Mouse (Mus musculus): ENCODE measurements at regions not wholly inside any gene's neighbourhood (a gene's known extent, or its start where the extent isn't known, plus 50 kb on each side); places are given as distances from the start of the nearest gene placed in this dataset.
"Not testable (repeated sequence)": the region's sequence is repeated elsewhere in the genome, so short reads cannot be mapped to it uniquely, and the experiment has no call there.

DNA sequence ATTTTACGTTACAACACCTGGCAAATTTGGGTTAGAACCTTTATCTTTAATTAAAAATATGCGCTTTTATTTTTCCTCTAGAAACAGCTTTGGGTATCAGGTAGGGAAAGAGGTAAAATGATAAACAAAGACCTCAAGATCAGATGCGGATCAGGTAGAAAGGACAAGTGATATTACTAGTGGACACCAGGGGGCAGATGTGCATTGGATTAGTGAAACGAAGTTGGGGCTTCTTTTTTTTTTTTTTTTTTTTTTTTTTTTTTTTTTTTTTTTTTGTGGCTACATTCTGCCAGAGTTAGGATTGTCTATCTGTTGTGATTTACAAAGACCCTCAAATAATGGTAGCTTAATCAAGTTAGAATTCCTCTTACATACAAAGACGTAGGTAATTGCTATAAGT, 153.8 kb downstream of the Cd109 start:
- in situ Hi-C loops (cut with MboI; ENCODE audit: low pct_unique_long_range_greater_than_20kb in 1 of 2, low sequenced_read_pairs in 2 of 2, unreplicated experiment in 1 of 2) = no loop called here

GRCm38 (mm10) chr9:78773936-78774335, 158.6 kb downstream of the Cd109 start:
- in situ Hi-C loops (cut with MboI; ENCODE audit: low pct_unique_long_range_greater_than_20kb in 1 of 2, low sequenced_read_pairs in 2 of 2, unreplicated experiment in 1 of 2) = loop anchor here in 1 of 2 experiments (10.0 kb wide), 1 partner anchor 941 kb away; the partner anchor contains the start of gene Col12a1

DNA sequence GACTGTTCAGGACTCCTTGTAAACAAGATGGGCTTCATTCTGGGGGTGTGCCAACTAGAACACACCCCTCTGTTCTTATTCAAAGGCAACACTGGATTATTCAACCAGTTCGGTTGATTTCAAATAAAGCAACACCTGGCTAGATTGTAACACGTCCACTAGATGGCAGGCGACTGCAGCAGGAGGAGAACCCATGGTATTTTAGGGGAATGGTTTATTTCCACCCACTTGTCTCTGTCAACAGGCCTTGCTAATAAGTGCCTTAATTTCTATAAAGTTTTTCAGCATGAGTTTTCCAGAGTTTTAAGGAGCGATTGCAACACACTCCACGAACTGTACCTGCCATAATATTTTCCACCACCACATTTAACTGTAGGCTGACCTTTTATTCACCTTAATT, 160.1 kb downstream of the Cd109 start:
- in situ Hi-C loops (cut with MboI; ENCODE audit: low pct_unique_long_range_greater_than_20kb in 1 of 2, low sequenced_read_pairs in 2 of 2, unreplicated experiment in 1 of 2) = loop anchor here in 1 of 2 experiments (10.0 kb wide), 1 partner anchor 939 kb away; the partner anchor contains the start of gene Col12a1

DNA sequence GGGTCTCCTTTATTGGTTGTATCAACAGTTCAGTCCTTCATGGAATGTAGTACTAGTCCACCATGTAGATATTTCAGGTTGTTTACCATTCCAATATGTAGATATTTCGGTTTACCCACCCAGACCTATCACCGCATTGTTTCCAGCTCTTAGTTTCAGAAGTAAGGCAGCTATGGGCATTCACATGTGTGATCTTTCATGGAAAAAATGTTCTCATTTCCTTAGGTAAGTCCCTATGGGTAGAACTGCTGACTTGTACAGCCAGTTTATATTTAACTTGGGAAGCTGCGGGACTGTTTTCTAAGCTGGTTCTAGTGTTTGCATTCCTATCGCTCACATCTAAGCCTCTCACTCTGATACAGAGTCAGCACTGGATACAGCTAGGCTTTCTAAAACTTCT, 165.2 kb downstream of the Cd109 start:
- in situ Hi-C loops (cut with MboI; ENCODE audit: low pct_unique_long_range_greater_than_20kb in 1 of 2, low sequenced_read_pairs in 2 of 2, unreplicated experiment in 1 of 2) = loop anchor here in 1 of 2 experiments (5.0 kb wide), 1 partner anchor 942 kb away; no protein-coding TSS in a partner anchor

DNA sequence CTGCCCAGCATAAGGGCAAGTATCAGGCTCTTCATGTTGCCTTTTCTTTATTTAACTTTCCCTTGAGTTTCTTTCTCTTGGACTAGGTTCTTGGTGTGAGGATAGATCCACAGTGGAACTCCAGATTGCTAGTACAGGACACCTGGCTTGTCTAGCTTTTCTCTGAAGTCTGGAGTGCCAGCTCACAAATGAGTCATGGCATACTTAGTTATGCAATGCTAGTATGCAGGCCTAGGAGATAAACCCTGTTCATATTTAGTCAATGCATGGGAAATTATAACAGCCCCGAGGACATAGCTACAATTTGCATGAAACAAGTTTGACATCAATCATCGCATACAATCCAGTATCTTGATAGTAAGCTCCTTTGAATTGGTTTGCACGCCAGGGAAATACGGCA, 167.0 kb downstream of the Cd109 start:
- in situ Hi-C loops (cut with MboI; ENCODE audit: low pct_unique_long_range_greater_than_20kb in 1 of 2, low sequenced_read_pairs in 2 of 2, unreplicated experiment in 1 of 2) = loop anchor here in 1 of 2 experiments (5.0 kb wide), 1 partner anchor 940 kb away; no protein-coding TSS in a partner anchor

DNA sequence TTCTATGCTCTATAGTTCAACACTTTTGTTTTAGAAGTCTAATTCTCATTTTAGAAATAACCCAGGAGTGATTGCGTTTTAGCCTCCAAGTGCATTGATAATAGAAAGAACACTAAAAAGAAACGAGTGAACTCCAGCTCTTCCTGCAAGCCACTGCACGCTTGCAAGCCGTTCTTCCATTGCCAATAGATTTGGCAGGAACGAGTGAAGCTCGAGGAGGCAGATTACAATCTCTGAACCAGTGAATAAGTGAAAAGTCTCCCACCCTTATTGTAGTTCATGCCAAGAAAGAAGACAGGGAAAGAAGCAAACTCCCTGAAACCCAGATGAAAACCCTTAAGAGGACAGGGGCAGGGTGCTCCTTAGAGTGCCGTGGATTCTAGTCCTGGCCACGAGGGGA, 167.5 kb downstream of the Cd109 start:
- in situ Hi-C loops (cut with MboI; ENCODE audit: low pct_unique_long_range_greater_than_20kb in 1 of 2, low sequenced_read_pairs in 2 of 2, unreplicated experiment in 1 of 2) = loop anchor here in 1 of 2 experiments (5.0 kb wide), 1 partner anchor 939 kb away; no protein-coding TSS in a partner anchor

- in situ Hi-C loops (cut with MboI; ENCODE audit: low pct_unique_long_range_greater_than_20kb in 1 of 2, low sequenced_read_pairs in 2 of 2, unreplicated experiment in 1 of 2) = no loop called here
Observed at GRCm38 (mm10) chr9:78787866-78788265, 172.5 kb downstream of the Cd109 start.

DNA sequence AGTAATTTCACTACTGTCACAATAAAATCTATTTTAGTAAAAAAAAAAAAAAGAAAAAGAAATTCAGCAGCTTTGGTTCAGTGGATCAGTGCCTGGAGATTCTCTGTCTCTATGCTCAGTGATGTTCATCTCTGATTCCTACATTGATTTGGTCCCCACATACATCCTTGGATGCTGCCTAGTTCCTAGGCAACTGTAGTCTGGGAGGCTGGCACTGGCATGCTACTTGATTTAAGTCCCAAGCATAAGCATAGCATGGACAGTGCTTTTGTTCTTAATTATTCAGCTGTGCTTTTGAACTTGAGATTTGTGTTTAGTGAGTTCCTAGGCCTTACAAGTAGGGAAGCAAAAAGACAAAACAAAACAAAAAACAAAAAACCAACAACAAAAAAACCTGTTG, 174.4 kb downstream of the Cd109 start:
- in situ Hi-C loops (cut with MboI; ENCODE audit: low pct_unique_long_range_greater_than_20kb in 1 of 2, low sequenced_read_pairs in 2 of 2, unreplicated experiment in 1 of 2) = no loop called here

DNA sequence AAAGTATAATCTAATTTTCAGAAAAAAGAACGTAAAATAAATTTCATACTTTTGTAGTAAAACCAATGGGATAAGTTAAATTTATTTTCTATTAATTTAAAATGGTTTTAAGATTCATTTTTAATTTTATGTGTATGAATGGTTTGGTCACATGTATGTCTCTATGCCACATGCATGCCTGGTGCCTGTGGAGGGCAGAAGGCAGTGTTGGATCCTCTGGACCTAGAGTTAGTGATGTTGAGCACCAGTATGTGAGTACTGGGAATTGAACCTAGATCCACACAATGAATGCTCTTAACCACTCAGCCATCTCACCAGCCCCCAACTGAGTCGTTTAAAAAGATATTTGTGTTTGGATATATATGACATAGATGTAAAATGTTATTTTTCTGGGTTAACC, 174.8 kb downstream of the Cd109 start:
- in situ Hi-C loops (cut with MboI; ENCODE audit: low pct_unique_long_range_greater_than_20kb in 1 of 2, low sequenced_read_pairs in 2 of 2, unreplicated experiment in 1 of 2) = no loop called here

GRCm38 (mm10) chr9:78795801-78796200, 180.5 kb downstream of the Cd109 start:
- in situ Hi-C loops (cut with MboI; ENCODE audit: low pct_unique_long_range_greater_than_20kb in 1 of 2, low sequenced_read_pairs in 2 of 2, unreplicated experiment in 1 of 2) = no loop called here

- in situ Hi-C loops (cut with MboI; ENCODE audit: low pct_unique_long_range_greater_than_20kb in 1 of 2, low sequenced_read_pairs in 2 of 2, unreplicated experiment in 1 of 2) = no loop called here
Observed at GRCm38 (mm10) chr9:78817221-78817620, 201.9 kb downstream of the Cd109 start.

DNA sequence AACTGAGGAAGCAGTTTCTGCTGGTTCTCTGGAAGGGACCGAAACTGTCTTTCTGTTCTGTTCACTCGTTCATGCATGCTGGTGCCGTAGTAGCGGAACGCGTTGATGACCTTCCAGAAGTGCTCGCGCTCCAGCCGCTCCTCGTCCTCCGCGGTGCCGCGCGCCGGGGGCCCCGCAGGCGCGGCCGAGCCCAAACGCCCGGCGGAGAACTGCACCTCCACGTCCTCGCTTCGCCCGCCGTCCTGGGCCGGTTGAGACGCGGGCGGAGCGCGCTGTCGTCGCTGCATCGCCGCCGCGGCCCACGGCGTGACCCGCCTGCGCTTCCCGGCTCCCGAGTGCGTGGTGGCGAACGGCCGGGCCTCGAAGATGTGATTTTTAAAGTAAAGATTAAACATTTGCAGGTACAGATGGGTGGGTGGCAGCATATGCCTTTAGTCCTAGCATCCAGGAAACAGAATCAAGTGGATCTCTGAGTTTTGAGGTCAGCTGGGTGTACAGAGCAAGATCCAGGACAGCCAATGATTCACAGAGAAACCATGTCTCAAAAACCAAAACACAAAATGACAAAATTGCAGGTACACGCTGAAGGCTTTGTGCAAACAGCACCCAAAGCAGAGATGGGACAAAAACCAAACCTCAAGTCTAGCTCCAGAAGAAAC, 206.3 kb downstream of the Cd109 start:
- in situ Hi-C loops (cut with MboI; ENCODE audit: low pct_unique_long_range_greater_than_20kb in 1 of 2, low sequenced_read_pairs in 2 of 2, unreplicated experiment in 1 of 2) = not testable (repeated sequence)

DNA sequence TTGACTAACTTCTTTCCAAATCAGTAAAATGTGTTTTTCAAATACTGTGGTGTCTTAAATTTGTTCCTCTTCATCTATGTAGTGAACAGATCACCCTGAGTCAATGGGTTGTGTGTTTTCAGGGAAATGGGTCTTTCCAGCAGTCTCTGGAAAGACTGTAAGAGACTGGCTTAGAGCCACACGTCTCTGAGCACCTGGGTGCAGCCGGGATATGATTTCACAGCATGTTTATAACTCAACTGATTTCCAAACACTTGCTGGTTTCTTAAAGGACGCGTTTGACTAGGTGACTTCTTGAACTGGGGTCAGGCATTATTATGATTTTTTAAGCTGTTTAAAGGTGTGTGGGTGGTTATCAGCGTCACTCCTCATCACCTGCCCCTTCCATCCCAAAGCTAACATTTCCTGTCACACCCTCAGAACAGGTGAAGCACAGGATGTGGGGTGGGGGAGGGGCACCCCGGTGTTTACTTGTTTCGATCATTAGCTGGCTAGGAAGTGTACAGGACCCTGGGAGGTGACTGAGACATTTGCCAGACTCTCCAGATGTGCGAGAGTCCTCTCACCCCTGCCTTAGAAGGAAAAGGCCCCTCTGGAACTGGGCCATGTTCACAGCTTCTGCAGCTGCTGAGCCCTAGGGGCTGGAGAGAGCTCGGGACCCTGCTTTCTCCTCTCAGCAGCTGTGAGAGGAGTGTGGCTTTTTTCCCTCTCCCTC, 229.8 kb downstream of the Cd109 start:
- in situ Hi-C loops (cut with MboI; ENCODE audit: low pct_unique_long_range_greater_than_20kb in 1 of 2, low sequenced_read_pairs in 2 of 2, unreplicated experiment in 1 of 2) = no loop called here

GRCm38 (mm10) chr9:78846110-78846509, 230.8 kb downstream of the Cd109 start:
- in situ Hi-C loops (cut with MboI; ENCODE audit: low pct_unique_long_range_greater_than_20kb in 1 of 2, low sequenced_read_pairs in 2 of 2, unreplicated experiment in 1 of 2) = no loop called here

GRCm38 (mm10) chr9:78847890-78848563, 232.7 kb downstream of the Cd109 start:
- in situ Hi-C loops (cut with MboI; ENCODE audit: low pct_unique_long_range_greater_than_20kb in 1 of 2, low sequenced_read_pairs in 2 of 2, unreplicated experiment in 1 of 2) = no loop called here

DNA sequence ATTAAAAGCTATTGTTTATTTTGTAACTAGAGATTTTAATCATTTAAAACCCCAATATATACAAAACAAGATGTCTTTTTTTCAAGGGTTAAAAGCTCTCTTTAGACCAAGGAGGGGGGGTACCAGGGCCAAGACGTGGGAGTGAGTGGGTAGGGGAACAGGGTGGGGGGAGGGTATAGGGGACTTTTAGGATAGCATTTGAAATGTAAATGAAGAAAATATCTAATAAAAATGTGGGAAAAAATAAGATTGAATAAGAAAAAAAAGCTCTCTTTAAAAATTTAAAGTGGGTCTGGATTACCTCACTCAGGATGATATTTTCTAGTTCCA, 233.2 kb downstream of the Cd109 start:
- in situ Hi-C loops (cut with MboI; ENCODE audit: low pct_unique_long_range_greater_than_20kb in 1 of 2, low sequenced_read_pairs in 2 of 2, unreplicated experiment in 1 of 2) = not testable (repeated sequence)

GRCm38 (mm10) chr9:78856981-78857380, 241.6 kb downstream of the Cd109 start:
- in situ Hi-C loops (cut with MboI; ENCODE audit: low pct_unique_long_range_greater_than_20kb in 1 of 2, low sequenced_read_pairs in 2 of 2, unreplicated experiment in 1 of 2) = no loop called here

- in situ Hi-C loops (cut with MboI; ENCODE audit: low pct_unique_long_range_greater_than_20kb in 1 of 2, low sequenced_read_pairs in 2 of 2, unreplicated experiment in 1 of 2) = no loop called here
Observed at GRCm38 (mm10) chr9:78859956-78860355, 244.6 kb downstream of the Cd109 start.

GRCm38 (mm10) chr9:78872561-78872960, 257.2 kb downstream of the Cd109 start:
- in situ Hi-C loops (cut with MboI; ENCODE audit: low pct_unique_long_range_greater_than_20kb in 1 of 2, low sequenced_read_pairs in 2 of 2, unreplicated experiment in 1 of 2) = no loop called here
